Mouse (Mus musculus): Measurements from ENCODE around the gene Gm9887.

- TF ChIP-seq TCF12 (IDR thresholded peaks at IDR 0.05; ENCODE audit: low read depth, low read length) (no peak), ETS1 (conservative IDR thresholded peaks at IDR 0.05; ENCODE audit: low read depth, low read length) (no peak), CTCF (conservative IDR thresholded peaks at IDR 0.05 in 1 of 2, IDR thresholded peaks at IDR 0.05 in 1 of 2; ENCODE audit: low read depth in 2 of 2, low read length in 2 of 2) (peak in 1 of 2 experiments; percentile 71; a peak in 2 of 4 replicates), IRF4 (IDR thresholded peaks at IDR 0.05; ENCODE audit: low read depth, low read length) (no peak)
Observed at GRCm38 (mm10) chr12:69333547-69333946, 38.7 kb downstream of the Gm9887 start.
